Mouse (Mus musculus) bone marrow, adult 2 months (tissue): Measurements from ENCODE around the gene Txndc2.

Experiments
- CTCF ChIP-seq: fragments of 200-500 bp; IDR thresholded peaks from 2 replicates; pipeline ENCODE4 v1.5.1; 2011; ENCODE audit warnings: low read length, control low read depth; ENCODE audit not compliant: control insufficient read depth, insufficient read depth
- POLR2A ChIP-seq: fragments of 200-500 bp; IDR thresholded peaks from 2 replicates; pipeline ENCODE4 v1.6.1; 2011; ENCODE audit warnings: low read depth, mild to moderate bottlenecking, control low read depth, low read length, borderline replicate concordance; ENCODE audit not compliant: control insufficient read depth

GRCm38 (mm10) chr17:65681516-65681915, 39.5 kb upstream of the Txndc2 start:
- TF ChIP-seq POLR2A (no peak), CTCF (no peak)
